Mouse (Mus musculus): ENCODE measurements around the gene Pex13. TPM values are rescaled to one million over a fixed set of nuclear protein-coding genes. Genes with fewer than 3 reads are reported as not detected.

Pex13 gene
- polyA plus RNA-seq (2014; fragmentation: Illumina TruSeq; extraction: RNeasy Lipid Tissue Mini Kit (QIAGEN cat#74804); ENCODE audit: low replicate concordance) = 65.4 TPM

GRCm38 (mm10) chr11:23665798-23666501 lies at the start of gene Pex13:
Gene Pex13 (minus strand): TSS chr11:23665959.

DNA sequence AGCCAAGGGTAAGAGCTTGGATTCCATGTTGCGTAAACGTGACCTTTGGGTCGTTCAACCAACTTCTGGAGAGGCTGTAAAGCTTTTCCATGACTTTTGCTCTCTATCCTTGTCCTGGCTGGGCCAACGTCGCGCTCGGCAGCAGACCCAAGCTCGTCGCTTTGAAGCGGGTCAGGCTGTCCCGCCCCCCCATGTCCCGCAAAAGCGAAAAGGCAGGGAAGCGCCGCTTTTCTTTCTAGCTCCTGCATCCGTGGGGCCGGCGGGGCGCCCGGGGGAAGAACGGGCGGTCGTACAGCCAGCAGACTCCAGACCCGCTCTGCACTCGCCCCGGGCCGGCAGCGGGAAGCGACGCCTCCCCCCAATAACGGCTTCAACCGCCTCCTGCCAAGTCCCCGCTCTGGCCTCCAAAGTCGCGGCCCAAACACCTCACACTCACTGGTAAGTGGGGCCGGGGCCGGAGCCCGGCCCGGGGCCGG lies 410 bp downstream of the Pex13 start, which contains the start of gene Pus10:
Pus10 (plus strand) TSS at position 364 of the 476 bp plus-strand sequence.

DNA sequence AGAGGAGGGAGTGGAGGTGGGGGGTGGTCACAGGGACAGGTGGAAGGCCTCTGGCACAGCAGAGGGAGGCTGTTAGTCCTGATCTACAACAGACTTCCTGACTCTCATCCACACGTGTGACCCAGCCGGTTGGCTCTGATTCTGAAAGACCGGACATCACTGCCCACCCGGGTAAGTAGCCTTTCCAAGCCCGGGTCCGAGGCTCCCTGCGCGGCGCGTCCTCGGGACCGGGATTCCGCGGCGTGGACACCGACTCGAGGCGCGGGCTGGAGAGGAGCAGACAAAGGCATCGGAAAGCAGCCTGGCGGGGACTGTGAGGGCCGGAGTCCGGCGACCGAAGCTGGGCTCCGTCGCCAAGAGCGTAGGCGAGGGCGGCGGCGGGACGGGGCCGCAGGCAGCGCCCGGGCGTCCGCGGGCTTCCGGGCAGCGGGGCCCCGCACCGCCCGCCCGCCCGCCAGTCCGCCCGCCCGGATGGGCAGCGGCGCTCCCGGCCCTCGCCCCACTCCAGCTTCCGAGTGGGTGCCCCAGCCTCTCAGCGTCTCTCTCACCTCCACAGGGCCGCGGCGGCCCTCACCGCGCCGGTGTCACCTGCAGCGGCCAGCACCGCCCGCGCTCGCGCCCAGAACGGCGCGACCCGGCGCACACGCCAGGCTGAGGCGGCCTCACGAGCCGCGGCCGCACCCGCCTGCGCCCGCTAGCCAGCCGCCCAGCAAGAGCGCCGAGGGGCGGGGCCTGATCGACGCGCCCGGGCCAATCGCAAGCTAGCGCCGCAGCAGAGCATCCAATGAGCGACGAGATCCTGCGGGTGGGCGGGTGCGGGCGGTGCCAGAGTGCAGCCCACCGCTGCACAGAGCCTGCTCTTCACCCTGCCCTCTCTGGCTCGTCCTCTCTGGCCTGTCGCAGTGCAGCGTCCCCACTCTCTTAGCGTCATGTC lies 32.5 kb downstream of the Pex13 start, which contains the start of gene 0610010F05Rik:
0610010F05Rik (minus strand) TSS at position 695 of the 934 bp plus-strand sequence.

Other genes with a start within 250 kb of the Pex13 start
- gene Ahsa2, start 167.9 kb downstream of the Pex13 start, polyA plus RNA-seq (2014; fragmentation: Illumina TruSeq; extraction: RNeasy Lipid Tissue Mini Kit (QIAGEN cat#74804); ENCODE audit: low replicate concordance) = 88.9 TPM
- not detected for gene 1700093K21Rik, start 144.8 kb downstream of the Pex13 start, polyA plus RNA-seq (2014; fragmentation: Illumina TruSeq; extraction: RNeasy Lipid Tissue Mini Kit (QIAGEN cat#74804); ENCODE audit: low replicate concordance)
- gene 0610010F05Rik, start 32.3 kb downstream of the Pex13 start, polyA plus RNA-seq (2014; fragmentation: Illumina TruSeq; extraction: RNeasy Lipid Tissue Mini Kit (QIAGEN cat#74804); ENCODE audit: low replicate concordance) = 18.5 TPM
- gene Pus10, start 285 bp downstream of the Pex13 start, polyA plus RNA-seq (2014; fragmentation: Illumina TruSeq; extraction: RNeasy Lipid Tissue Mini Kit (QIAGEN cat#74804); ENCODE audit: low replicate concordance) = 24.9 TPM
- 9.9 TPM for gene Rel, start 105.0 kb upstream of the Pex13 start, polyA plus RNA-seq (2014; fragmentation: Illumina TruSeq; extraction: RNeasy Lipid Tissue Mini Kit (QIAGEN cat#74804); ENCODE audit: low replicate concordance)
- gene Papolg, start 229.3 kb upstream of the Pex13 start, polyA plus RNA-seq (2014; fragmentation: Illumina TruSeq; extraction: RNeasy Lipid Tissue Mini Kit (QIAGEN cat#74804); ENCODE audit: low replicate concordance) = 33.9 TPM